ENCODE assay signal across 22 mouse cellular contexts in the genomic region with DNA sequence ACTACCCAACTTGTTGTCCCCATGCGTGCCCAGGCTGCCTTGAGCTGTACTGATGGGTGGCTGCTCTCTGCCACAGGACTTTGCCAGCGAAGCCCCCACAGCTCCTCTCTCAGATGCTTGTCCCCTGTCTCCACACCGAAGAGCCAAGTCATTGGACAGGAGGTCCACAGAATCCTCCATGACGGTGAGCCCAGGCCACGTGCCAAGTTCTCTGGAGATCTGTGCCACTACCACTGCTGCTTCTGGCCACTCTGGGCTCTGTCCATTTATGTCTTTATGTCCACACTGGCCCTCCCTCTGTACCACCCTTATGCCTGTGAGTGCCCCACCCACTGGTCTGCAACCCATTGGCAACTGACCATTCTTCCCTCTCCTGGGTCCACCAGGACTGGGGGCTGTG.
"Had no signal": no experiment of that assay in that cellular context is flagged by ENCODE, and none has a peak within 500 bp of the region (broad histone marks: within the 10 kb centered on the region; RNA-seq: fewer than 3 reads in every experiment).

No protein-coding gene starts in this region.

- H3K4me3 ChIP-seq: heart, embryonic 12.5 days; hindbrain, embryonic 13.5 days; hindbrain, embryonic 15.5 days; kidney, embryonic 15.5 days; limb, embryonic 12.5 days; liver, embryonic 12.5 days had no signal

- H3K27me3 ChIP-seq: heart, embryonic 12.5 days; hindbrain, embryonic 13.5 days; hindbrain, embryonic 15.5 days; kidney, embryonic 15.5 days; limb, embryonic 12.5 days; liver, embryonic 12.5 days had no signal

- ATAC-seq: hindbrain, postnatal 0 days; intestine, embryonic 16.5 days; liver, embryonic 12.5 days had no signal

- H3K4me2 ChIP-seq: heart, embryonic 12.5 days; hindbrain, embryonic 13.5 days; hindbrain, embryonic 15.5 days; kidney, embryonic 15.5 days; limb, embryonic 12.5 days; liver, embryonic 12.5 days had no signal

- H3K27ac ChIP-seq: hindbrain, embryonic 13.5 days; hindbrain, embryonic 15.5 days; hindbrain, postnatal 0 days; kidney, embryonic 15.5 days; kidney, postnatal 0 days; limb, embryonic 12.5 days; liver, embryonic 12.5 days; liver, embryonic 14.5 days had no signal

- H3K9ac ChIP-seq: heart, embryonic 12.5 days; hindbrain, embryonic 13.5 days; hindbrain, embryonic 15.5 days; kidney, embryonic 15.5 days; limb, embryonic 12.5 days; liver, embryonic 12.5 days; liver, embryonic 14.5 days had no signal

- DNase-seq: gastrocnemius, postnatal 14 days; gastrocnemius, postnatal 36 days; heart, adult 18-20 months; heart, postnatal 14 days; heart, postnatal 36 days; kidney, adult 11 months; kidney, adult 9 months; kidney, postnatal 14 days; kidney, postnatal 36 days; layer of hippocampus, adult 9-11 months; layer of hippocampus, postnatal 36 days; left cerebral cortex, postnatal 4 days had no signal

- H3K4me1 ChIP-seq: heart, embryonic 12.5 days; hindbrain, embryonic 13.5 days; hindbrain, embryonic 15.5 days; kidney, embryonic 15.5 days; limb, embryonic 12.5 days had no signal

- H3K9me3 ChIP-seq: heart, embryonic 12.5 days; hindbrain, embryonic 13.5 days; hindbrain, embryonic 15.5 days; kidney, embryonic 15.5 days; limb, embryonic 12.5 days; liver, embryonic 12.5 days had no signal
